Mouse (Mus musculus) frontal cortex, postnatal 25 days (tissue): ENCODE measurements at regions not wholly inside any gene's neighbourhood (a gene's known extent, or its start where the extent isn't known, plus 50 kb on each side); places are given as distances from the start of the nearest gene placed in this dataset.

Experiments used
- DNase-seq, 2 experiments: peaks; one replicate each; pipeline ENCODE4 v3.0.0; 2022; ENCODE audit warnings: low spot score in 2 of 2

DNA sequence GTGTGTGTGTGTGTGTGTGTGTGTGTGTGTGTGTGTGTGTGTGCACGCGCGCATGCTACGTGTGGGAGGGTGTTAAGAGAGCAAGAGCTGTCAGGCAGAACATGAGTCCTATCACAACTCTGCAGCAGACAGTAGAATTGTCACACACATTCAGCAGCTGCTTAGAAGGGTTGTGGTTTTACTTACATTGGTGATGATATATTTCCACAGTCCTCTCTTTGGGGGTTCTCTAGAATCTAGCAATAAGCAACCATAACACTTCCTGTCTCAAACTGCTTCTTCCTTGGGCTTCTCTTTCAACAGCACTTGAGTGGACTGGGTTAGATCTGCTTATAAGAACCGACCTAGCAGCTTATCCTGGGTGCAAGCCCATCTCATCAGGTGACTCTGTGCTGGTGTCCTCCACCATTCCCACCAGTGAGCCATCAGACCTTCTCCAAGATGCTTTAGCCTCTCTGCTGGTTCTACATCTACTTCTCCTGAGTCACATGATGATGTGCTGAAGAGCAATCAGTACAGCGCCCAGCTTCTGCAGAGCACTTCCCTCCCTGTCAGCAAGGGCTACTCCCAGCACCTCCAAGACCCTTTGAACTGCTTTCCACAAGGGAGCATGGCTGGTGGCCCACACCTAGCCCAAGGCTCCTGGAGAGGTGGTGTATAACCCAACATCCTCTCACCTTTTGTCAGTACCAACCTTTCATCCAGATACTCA, 222.6 kb downstream of the Wdr11 start:
- no peak for DNase-seq

DNA sequence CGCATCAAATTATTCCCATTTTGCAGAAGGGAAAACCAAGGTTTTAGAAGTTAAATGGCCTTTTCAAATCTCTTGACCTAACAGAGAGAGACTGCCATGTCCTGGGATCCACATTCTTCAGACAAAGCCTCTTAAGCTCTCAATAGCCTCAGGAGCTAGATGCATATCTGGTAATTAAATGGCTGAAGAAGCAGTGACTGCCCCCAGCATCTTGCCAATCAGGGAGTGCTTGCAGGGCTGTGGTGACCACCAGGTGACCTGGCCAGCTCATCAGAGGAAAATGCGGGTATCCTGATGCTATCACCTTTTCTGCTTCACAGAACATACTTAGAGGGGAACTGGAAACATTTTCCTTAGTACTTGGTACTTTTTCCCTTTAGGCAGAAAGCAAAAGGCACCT, 227.2 kb downstream of the Wdr11 start:
- DNase-seq, result no peak

DNA sequence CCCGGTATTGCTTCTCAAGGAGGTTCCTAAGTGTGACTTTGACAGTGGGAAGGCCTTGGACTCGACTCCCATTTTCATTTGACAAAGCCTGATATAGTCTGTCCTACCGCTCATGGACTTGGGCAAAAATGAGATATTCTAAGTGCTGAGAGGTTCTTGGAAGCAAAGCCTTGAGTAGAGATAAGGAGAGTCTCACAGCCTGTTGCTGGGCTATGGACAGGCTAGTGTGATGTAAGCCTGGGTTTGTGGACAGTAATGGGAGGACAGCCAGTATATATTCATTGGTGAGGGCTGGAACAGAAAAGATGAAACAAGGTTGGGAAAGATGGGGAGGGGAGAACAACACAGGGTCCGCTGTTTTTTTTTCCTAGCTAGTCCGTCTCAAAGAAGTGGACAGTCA, 228.0 kb downstream of the Wdr11 start:
- no peak for DNase-seq

GRCm38 (mm10) chr7:129828970-129829369, 237.3 kb downstream of the Wdr11 start:
- DNase-seq, result no peak

DNA sequence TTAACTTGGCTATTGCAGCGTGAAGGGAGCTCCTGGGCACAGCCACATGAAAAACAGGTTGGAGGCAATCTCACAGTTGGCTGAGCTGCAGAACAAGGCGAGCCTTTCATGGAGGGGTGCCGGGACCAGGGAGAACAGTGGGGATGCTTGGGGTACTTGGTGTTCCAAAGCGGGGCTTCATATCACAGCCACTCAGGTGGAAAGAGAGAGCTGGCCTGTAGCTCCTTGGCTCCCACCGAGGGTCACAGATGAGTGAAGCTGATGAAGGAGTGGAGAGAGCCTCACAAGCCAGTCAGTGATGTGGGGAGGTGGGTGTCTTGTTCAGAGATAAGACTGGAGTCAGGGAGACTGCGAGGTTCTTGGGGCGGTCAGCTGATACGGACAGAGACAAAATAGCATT, 241.2 kb downstream of the Wdr11 start:
- no peak for DNase-seq

GRCm38 (mm10) chr7:129842303-129843122, 250.8 kb downstream of the Wdr11 start:
- no peak for DNase-seq

- DNase-seq, result no peak
Measured at GRCm38 (mm10) chr7:129847136-129847535, 255.5 kb downstream of the Wdr11 start.

DNA sequence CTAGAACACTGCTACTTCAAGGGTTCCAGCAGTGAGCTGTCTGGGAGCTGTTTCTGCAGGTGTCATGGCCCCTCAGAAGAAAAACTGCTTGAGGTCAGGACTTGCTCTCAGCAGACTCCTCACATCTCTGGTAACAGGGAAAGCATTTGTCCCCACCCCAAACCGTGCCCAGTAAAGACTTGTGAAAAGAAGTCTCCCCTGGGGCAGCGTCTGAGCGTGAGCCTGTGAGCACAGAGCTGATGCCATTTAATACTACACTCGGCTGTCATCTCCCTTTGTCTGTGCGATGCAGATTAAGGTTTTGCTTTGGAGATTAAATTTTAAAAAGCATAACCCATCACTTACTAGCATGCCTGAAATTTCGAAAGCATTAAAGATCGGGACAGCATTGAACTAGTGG, 261.9 kb downstream of the Wdr11 start:
- DNase-seq, result no peak

DNA sequence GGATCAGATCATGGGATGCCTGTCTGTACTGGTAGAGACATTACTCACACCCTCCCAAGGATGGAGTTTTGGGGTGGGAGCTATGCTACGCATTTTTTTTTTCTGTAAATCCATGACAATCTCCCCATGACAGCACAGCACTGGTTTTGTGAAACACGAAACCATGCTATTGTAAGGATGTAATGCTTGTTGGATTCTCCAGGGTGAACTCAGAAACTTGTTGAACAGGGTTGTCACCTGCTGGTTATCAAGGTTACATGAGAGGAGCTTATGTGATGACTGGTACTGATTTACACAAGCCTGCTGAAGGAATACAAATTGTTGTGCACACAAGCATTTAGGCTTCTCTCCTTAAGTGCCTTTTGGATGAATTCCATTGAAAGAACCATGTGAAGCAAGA, 263.3 kb downstream of the Wdr11 start:
- DNase-seq, result no peak

GRCm38 (mm10) chr7:129862966-129863365, 271.3 kb downstream of the Wdr11 start:
- no peak for DNase-seq

GRCm38 (mm10) chr7:129865536-129865935, 273.9 kb downstream of the Wdr11 start:
- DNase-seq, result no peak

DNA sequence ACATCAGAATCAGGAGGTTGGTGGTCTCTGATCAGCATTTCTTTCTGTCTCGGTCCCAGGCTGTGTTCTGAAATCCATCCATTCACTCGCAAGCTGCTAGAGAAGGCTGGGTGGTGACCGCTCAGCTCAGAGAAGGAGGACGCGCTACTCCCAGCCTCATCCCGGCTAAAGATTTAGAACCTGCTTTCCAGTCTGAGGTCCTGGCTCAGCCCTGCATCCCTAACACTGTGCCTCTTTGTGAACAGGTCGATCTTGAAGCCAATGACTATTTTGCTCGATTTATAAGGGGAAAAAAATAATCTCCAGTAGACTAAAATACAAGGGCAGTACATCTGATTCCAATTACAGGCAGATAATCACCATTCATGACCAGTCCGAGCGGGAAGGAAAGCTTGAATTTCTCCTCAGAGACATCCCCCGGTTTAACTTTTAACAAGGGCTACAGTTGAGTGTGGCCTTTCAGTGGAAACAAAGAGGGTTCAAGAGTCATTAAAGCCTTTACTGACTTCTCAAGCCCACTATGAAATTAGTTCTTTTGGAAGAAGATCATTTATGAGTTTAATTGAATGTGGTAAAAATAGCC, 280.6 kb downstream of the Wdr11 start:
- no peak for DNase-seq

DNA sequence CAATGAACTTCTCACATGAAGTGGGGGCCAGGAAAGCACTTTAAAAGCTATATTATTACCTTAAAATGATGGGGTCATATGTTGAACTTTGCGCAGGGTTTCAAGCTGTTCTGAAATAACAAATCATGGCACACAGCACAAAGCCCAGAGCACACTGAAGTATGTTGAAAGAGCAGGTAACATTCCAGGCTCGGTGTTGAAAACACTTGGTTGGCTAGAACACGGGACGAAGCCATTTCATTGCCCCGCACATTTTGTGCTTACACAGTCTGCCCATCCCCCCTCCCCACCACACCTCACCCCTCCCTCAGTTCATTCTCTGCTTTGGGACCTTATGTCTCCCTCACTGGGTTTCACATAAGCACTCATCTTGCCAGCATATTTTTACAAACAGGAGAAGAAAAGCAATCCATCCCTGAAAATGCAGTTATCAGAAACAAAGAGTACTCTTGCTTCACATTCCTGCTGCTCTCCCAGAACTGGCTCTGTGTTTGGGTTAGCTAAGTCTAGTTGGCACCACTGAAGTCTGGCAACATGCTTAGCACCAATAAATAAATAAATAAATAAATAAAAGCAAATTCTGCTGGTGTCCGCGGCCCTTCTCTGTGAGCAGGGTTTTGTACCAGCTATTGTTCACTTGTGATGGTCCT, 284.7 kb downstream of the Wdr11 start:
- no peak for DNase-seq

- DNase-seq, result no peak
Measured at GRCm38 (mm10) chr7:129876852-129877223, 285.2 kb downstream of the Wdr11 start.

GRCm38 (mm10) chr7:129896291-129896690, 304.6 kb downstream of the Wdr11 start:
- DNase-seq, result no peak

DNA sequence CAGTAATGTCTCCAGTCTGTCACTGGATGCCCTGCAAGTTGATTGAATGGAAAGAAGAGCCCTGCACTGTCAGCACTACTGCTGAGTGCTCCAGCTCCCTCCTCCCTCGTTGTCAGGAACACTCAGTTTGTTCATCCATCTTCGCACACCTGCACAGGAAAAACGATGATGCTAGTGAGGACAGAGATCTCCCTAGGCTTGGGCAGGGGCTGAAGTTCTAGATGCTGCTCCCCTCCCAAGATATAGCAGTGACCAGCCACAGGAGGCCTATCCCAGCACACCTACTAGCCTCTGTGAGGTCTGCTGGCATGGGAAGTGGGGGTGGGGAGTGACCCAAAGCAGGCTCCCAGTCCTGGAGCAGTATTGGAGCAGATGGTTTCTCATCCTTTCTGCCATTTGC, 305.8 kb downstream of the Wdr11 start:
- no peak for DNase-seq

- DNase-seq, result no peak
Measured at GRCm38 (mm10) chr7:129902256-129902655, 310.6 kb downstream of the Wdr11 start.

GRCm38 (mm10) chr7:129903126-129903525, 311.5 kb downstream of the Wdr11 start:
- no peak for DNase-seq

- DNase-seq, result no peak
Measured at GRCm38 (mm10) chr7:129906131-129906530, 314.5 kb downstream of the Wdr11 start.

GRCm38 (mm10) chr7:129908826-129909225, 317.2 kb downstream of the Wdr11 start:
- DNase-seq, result no peak

- no peak for DNase-seq
Measured at GRCm38 (mm10) chr7:129909730-129910129, 318.1 kb downstream of the Wdr11 start.

GRCm38 (mm10) chr7:129910826-129911225, 319.2 kb downstream of the Wdr11 start:
- DNase-seq, result no peak
